Mouse (Mus musculus) stomach, postnatal 0 days (tissue): ENCODE results near the gene 5430419D17Rik. TPM values are rescaled to one million over a fixed set of nuclear protein-coding genes. Genes with fewer than 3 reads are reported as not detected.

ENCODE experiments used
- ATAC-seq: fragments of 200-750 bp; cut with Nextera tagmentation; 2 replicates; pipeline ENCODE4 v1.8.0; 2017; ENCODE audit not compliant: low FRiP score, low TSS enrichment
- DNase-seq: peaks from one replicate; pipeline ENCODE4 v3.0.0-alpha.2; 2016; ENCODE audit warnings: low spot score
- H3K27ac ChIP-seq: fragments of 300-500 bp; sonication (generic); replicated peaks from 2 replicates; pipeline ENCODE4 v1.5.1; 2014; ENCODE audit warnings: mild to moderate bottlenecking, control low read depth
- H3K27me3 ChIP-seq: fragments of 300-500 bp; sonication (generic); 2 replicates; pipeline ENCODE4 v1.6.1; 2014; ENCODE audit warnings: low read length; ENCODE audit not compliant: control insufficient read depth, insufficient read depth
- H3K36me3 ChIP-seq: fragments of 300-500 bp; sonication (generic); 2 replicates; pipeline ENCODE4 v1.6.1; 2014; ENCODE audit warnings: low read length, mixed read lengths; ENCODE audit not compliant: control insufficient read depth, insufficient read depth
- H3K4me1 ChIP-seq: fragments of 300-500 bp; sonication (generic); replicated peaks from 2 replicates; pipeline ENCODE4 v1.6.1; 2014; ENCODE audit warnings: antibody characterized with exemption; ENCODE audit not compliant: control insufficient read depth, insufficient read depth
- H3K4me2 ChIP-seq: fragments of 300-500 bp; sonication (generic); replicated peaks from 2 replicates; pipeline ENCODE4 v1.6.1; 2014; ENCODE audit warnings: low read depth, mild to moderate bottlenecking, control low read depth, moderate library complexity
- H3K4me3 ChIP-seq: fragments of 300-500 bp; sonication (generic); 2 replicates; pipeline ENCODE4 v1.5.1; 2014; ENCODE audit warnings: low read depth, low read length, control low read depth
- H3K9ac ChIP-seq: fragments of 300-500 bp; sonication (generic); 2 replicates; pipeline ENCODE4 v1.6.1; 2014; ENCODE audit warnings: mild to moderate bottlenecking, low read length, control low read depth, mixed read lengths
- H3K9me3 ChIP-seq: fragments of 300-500 bp; sonication (generic); 2 replicates; pipeline ENCODE4 v1.6.1; 2016; ENCODE audit warnings: low read length; ENCODE audit not compliant: control insufficient read depth
- CTCF ChIP-seq: IDR thresholded peaks from 2 replicates; pipeline ENCODE4 v1.5.1; 2016; ENCODE audit warnings: antibody characterized with exemption, low read depth, mild to moderate bottlenecking, moderate library complexity
- EP300 ChIP-seq: optimal IDR thresholded peaks from 2 replicates; pipeline ENCODE3; 2016; ENCODE audit warnings: antibody characterized with exemption
- WGBS: fragments of 180-500 bp; shearing (Covaris S2); extraction: QIAGEN DNeasy Blood & Tissue Kit; methylation state at CpG from one replicate; pipeline ENCODE4 v1.1.7; 2014; 5-methylcytosine and 5-hydroxymethylcytosine counted together
- polyA plus RNA-seq: library from polyadenylated mRNA; unstranded; fragments of >200 nt; fragmentation: Nextera tagmentation; extraction: Ambion mirVana; gene quantifications from 2 replicates; pipeline ENCODE4 v1.2.1, GENCODE M21; 2015

The 5430419D17Rik gene
- polyA plus RNA-seq, 1 experiment from 2014 or later: not detected

- no peaks in the 10 kb centered on the region for H3K4me1 ChIP-seq
- no peak overlapping the region for H3K27ac ChIP-seq
- H3K27me3 ChIP-seq: no peaks in the 10 kb centered on the region
- no peak overlapping the region for H3K4me3 ChIP-seq
- no peaks in the 10 kb centered on the region for H3K9me3 ChIP-seq
- no peaks in the 10 kb centered on the region for H3K36me3 ChIP-seq
- DNase-seq (no peak), ATAC-seq (no peak)
- 93% methylated on average over 14 of the region's 14 CpGs for WGBS
- H3K4me2 ChIP-seq: no peak overlapping the region
- no peak for TF ChIP-seq EP300
- no peak for TF ChIP-seq CTCF
- no peak overlapping the region for H3K9ac ChIP-seq
Observed at GRCm38 (mm10) chr7:131187996-131188395, 13.8 kb downstream of the 5430419D17Rik start.

- Histone ChIP-seq H3K9ac (no peak overlapping the region), H3K4me3 (no peak overlapping the region), H3K27me3 (no peaks in the 10 kb centered on the region), H3K9me3 (no peaks in the 10 kb centered on the region), H3K4me2 (no peak overlapping the region), H3K4me1 (no peaks in the 10 kb centered on the region), H3K36me3 (no peaks in the 10 kb centered on the region), H3K27ac (no peak overlapping the region)
- 64% methylated on average over 5 of the region's 5 CpGs for WGBS
- no peak for DNase-seq
- no peak for ATAC-seq
- TF ChIP-seq EP300 (no peak), CTCF (no peak)
Observed at GRCm38 (mm10) chr7:131223086-131223485, 48.9 kb downstream of the 5430419D17Rik start.

DNA sequence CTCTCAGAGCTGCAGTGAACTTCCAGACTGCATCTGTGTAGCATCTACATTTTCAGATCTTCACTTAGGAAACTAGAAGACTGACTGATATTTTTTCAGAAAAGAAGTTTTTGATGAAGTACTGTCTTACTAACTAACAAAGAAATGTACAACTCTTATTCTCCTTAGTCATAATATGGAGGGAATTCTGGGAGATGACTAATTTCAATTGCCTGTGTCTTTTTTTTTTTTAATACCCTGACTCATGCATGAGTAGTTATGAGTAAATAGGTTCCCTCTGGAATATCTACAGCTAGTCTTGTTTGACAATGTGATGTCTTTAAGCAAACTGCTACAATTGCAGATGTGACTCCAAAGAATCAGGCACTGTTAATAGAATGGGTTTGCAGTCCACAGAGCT lies 61.9 kb downstream of the 5430419D17Rik start:
- Histone ChIP-seq H3K27ac (no peak overlapping the region), H3K4me1 (no peaks in the 10 kb centered on the region), H3K9ac (no peak overlapping the region), H3K4me3 (no peak overlapping the region), H3K27me3 (no peaks in the 10 kb centered on the region), H3K36me3 (no peaks in the 10 kb centered on the region), H3K9me3 (no peaks in the 10 kb centered on the region), H3K4me2 (no peak overlapping the region)
- ATAC-seq (no peak), DNase-seq (no peak)
- TF ChIP-seq EP300: no peak
- no peak for TF ChIP-seq CTCF

DNA sequence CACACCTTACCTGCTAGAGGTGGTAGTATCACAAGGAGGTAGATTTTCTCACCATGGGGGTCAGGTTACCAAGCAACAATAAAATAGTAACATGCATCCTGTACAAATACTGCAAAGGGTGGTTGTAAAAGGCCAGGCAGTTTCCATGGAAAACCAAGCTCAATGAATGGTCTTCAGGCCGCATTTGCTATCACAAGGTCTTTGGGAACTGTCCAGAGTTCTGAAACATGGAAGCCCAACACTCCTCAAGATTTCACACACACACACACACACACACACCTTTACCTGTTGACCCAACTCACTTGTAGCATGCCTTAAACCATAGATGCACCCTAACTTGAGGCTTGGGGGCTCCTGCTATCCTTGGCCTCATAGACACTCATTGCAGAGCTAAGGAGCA lies 70.8 kb downstream of the 5430419D17Rik start:
- DNase-seq: no peak
- 11% methylated on average over 1 of the region's 1 CpGs for WGBS
- ATAC-seq: no peak

GRCm38 (mm10) chr7:131256841-131257240 lies 82.6 kb downstream of the 5430419D17Rik start:
- ATAC-seq (peak; percentile 72; the same call in 1 of the 2 replicates), DNase-seq (peak; percentile 30)
- Histone ChIP-seq H3K36me3 (no peaks in the 10 kb centered on the region), H3K9ac (no peak overlapping the region), H3K27me3 (no peaks in the 10 kb centered on the region), H3K4me2 (no peak overlapping the region), H3K4me3 (no peak overlapping the region), H3K9me3 (no peaks in the 10 kb centered on the region), H3K27ac (no peak overlapping the region), H3K4me1 (no peaks in the 10 kb centered on the region)
- 85% methylated on average over 5 of the region's 5 CpGs for WGBS
- TF ChIP-seq EP300 (no peak), CTCF (no peak)

More for the DNA sequence above, 70.8 kb downstream of the 5430419D17Rik start:
- H3K9me3 ChIP-seq: no peaks in the 10 kb centered on the region
- no peaks in the 10 kb centered on the region for H3K27me3 ChIP-seq
- no peak overlapping the region for H3K4me2 ChIP-seq
- H3K36me3 ChIP-seq: no peaks in the 10 kb centered on the region
- H3K27ac ChIP-seq: no peak overlapping the region
- H3K4me1 ChIP-seq: no peaks in the 10 kb centered on the region
- no peak for TF ChIP-seq CTCF
- no peak for TF ChIP-seq EP300
- no peak overlapping the region for H3K9ac ChIP-seq
- no peak overlapping the region for H3K4me3 ChIP-seq

DNA sequence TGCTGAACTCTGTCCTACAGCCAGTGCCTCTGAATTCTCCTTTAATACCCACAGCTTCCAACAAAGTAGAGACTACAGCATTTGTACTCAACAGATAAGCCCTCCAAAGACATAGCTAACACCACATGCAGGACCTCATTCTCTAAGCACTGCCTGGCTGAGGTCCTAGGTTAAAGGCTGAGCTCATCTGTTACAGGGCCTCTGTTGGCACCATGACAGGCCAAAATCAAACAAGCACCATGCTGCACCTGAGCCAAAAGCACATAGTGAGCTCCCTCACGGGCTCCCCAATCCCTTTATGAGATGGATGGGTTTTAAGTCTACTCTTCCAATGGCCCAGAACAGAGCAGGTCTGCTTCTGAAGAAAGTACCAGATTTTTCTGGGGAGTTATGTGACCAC lies 83.1 kb downstream of the 5430419D17Rik start:
- 17% methylated on average over 1 of the region's 1 CpGs for WGBS
- DNase-seq: peak; percentile 22
- H3K9ac ChIP-seq: no peak overlapping the region
- H3K4me1 ChIP-seq: no peaks in the 10 kb centered on the region
- no peaks in the 10 kb centered on the region for H3K36me3 ChIP-seq
- TF ChIP-seq CTCF (no peak), EP300 (no peak)
- H3K9me3 ChIP-seq: no peaks in the 10 kb centered on the region
- no peak overlapping the region for H3K27ac ChIP-seq
- no peaks in the 10 kb centered on the region for H3K27me3 ChIP-seq
- H3K4me3 ChIP-seq: no peak overlapping the region
- H3K4me2 ChIP-seq: no peak overlapping the region
- peak; percentile 26; the same call in 1 of the 2 replicates for ATAC-seq
